Comparison of ENCODE assay signal across 28 mouse cellular contexts in genomic region chr6:5734862-5735261, GRCm38 (mm10). TPM values are rescaled to one million over a fixed set of nuclear protein-coding genes. Genes with fewer than 3 reads are reported as not detected.
"Had no signal": no experiment of that assay in that cellular context is flagged by ENCODE, and none has a peak within 500 bp of the region (broad histone marks: within the 10 kb centered on the region; RNA-seq: fewer than 3 reads in every experiment).

No protein-coding gene starts in this region.

- H3K9me3 ChIP-seq: embryonic facial prominence, embryonic 10.5 days; embryonic facial prominence, embryonic 12.5 days; embryonic facial prominence, embryonic 13.5 days; embryonic facial prominence, embryonic 15.5 days; forebrain, embryonic 12.5 days; forebrain, embryonic 13.5 days; forebrain, embryonic 15.5 days had no signal

- H3K36me3 ChIP-seq: embryonic facial prominence, embryonic 10.5 days; embryonic facial prominence, embryonic 12.5 days; embryonic facial prominence, embryonic 13.5 days; embryonic facial prominence, embryonic 15.5 days; forebrain, embryonic 12.5 days; forebrain, embryonic 15.5 days had no signal

- H3K4me3 ChIP-seq: embryonic facial prominence, embryonic 10.5 days; embryonic facial prominence, embryonic 12.5 days; embryonic facial prominence, embryonic 13.5 days; embryonic facial prominence, embryonic 15.5 days; erythroblast, embryonic 14.5 days; forebrain, embryonic 12.5 days; forebrain, embryonic 13.5 days; forebrain, embryonic 15.5 days; gastrocnemius, adult 2 months had no signal

- H3K27me3 ChIP-seq: embryonic facial prominence, embryonic 12.5 days; embryonic facial prominence, embryonic 13.5 days; embryonic facial prominence, embryonic 15.5 days; forebrain, embryonic 12.5 days; forebrain, embryonic 13.5 days; forebrain, embryonic 15.5 days had no signal

- ATAC-seq: forebrain, embryonic 13.5 days; forebrain, embryonic 14.5 days; forebrain, embryonic 15.5 days; forebrain, embryonic 16.5 days; forebrain, postnatal 0 days had no signal

- H3K27ac ChIP-seq: embryonic facial prominence, embryonic 10.5 days; embryonic facial prominence, embryonic 12.5 days; embryonic facial prominence, embryonic 13.5 days; embryonic facial prominence, embryonic 15.5 days; forebrain, embryonic 12.5 days; forebrain, embryonic 13.5 days; forebrain, embryonic 15.5 days; gastrocnemius, adult 2 months had no signal

- DNase-seq: cerebellum, adult 18-20 months; cerebellum, adult 2 months; cerebellum, adult 8-10 months; cerebellum, adult 9-10 months; cerebellum, adult 9-11 months; cerebellum, postnatal 10 days; cerebellum, postnatal 14 days; cerebellum, postnatal 25 days; cerebellum, postnatal 36 days; embryo, embryonic 11 days; forebrain, postnatal 0 days; gastrocnemius, adult 2 months; gastrocnemius, postnatal 10 days; gastrocnemius, postnatal 14 days; gastrocnemius, postnatal 25 days; gastrocnemius, postnatal 36 days; heart, adult 11 months; heart, adult 18-20 months had no signal

- H3K4me1 ChIP-seq: embryonic facial prominence, embryonic 10.5 days; embryonic facial prominence, embryonic 12.5 days; embryonic facial prominence, embryonic 13.5 days; embryonic facial prominence, embryonic 15.5 days; forebrain, embryonic 12.5 days; forebrain, embryonic 13.5 days; forebrain, embryonic 15.5 days had no signal

- H3K9ac ChIP-seq: embryonic facial prominence, embryonic 12.5 days; embryonic facial prominence, embryonic 13.5 days; embryonic facial prominence, embryonic 15.5 days; forebrain, embryonic 12.5 days; forebrain, embryonic 13.5 days; forebrain, embryonic 15.5 days; forebrain, postnatal 0 days had no signal

- H3K4me2 ChIP-seq: embryonic facial prominence, embryonic 12.5 days; embryonic facial prominence, embryonic 13.5 days; embryonic facial prominence, embryonic 15.5 days; forebrain, embryonic 12.5 days; forebrain, embryonic 13.5 days; forebrain, embryonic 15.5 days had no signal

RNA-seq across cellular contexts. Expression of gene Dync1i1, which starts 9.4 kb away (rescaled TPM):
- polyA plus RNA-seq: erythroblast, embryonic 14.5 days had no signal
